ENCODE assay signal across 19 mouse cellular contexts in the genomic region with DNA sequence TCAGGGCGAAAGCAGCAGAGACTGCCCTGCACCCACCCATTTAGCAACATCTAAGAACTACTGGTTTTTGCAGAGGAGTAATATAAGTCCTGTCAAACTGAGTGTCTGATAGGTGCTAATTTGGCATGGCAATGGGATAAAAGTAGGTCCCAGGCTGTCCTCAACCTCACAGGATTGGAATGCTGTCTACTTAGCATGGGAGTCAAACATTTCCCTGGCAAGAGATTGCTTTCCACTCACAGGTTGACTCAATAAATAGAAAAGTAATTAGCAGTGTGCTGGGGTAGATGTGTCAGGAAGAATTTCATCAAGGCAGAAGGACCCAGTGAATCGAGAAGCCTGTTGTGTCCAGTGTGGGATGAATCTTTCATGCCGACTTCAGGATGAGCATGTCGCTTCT. TPM values are rescaled to one million over a fixed set of nuclear protein-coding genes. Genes with fewer than 3 reads are reported as not detected.
DNase-seq lines count a peak whose midpoint lies in the region; ATAC-seq and TF ChIP-seq lines count a peak whose summit lies in the region.
"Had no signal": no experiment of that assay in that cellular context is flagged by ENCODE, and none has a peak within 500 bp of the region (broad histone marks: within the 10 kb centered on the region; RNA-seq: fewer than 3 reads in every experiment).

No protein-coding gene starts in this region.

- DNase-seq in heart, embryonic 10.5 days (ENCODE audit: low spot score), result no peak
- no peak for DNase-seq in heart, adult 11 months
- DNase-seq in lung, postnatal 25 days (ENCODE audit: low spot score), result no peak
- DNase-seq in Patski (ENCODE audit: low read depth, low spot score), result peak; percentile 38
- DNase-seq in left cerebral cortex, postnatal 14 days (ENCODE audit: low spot score in 2 of 2), result no peak
- DNase-seq: cerebellum, adult 9-11 months; gastrocnemius, postnatal 36 days; kidney, postnatal 10 days; right cerebral cortex, postnatal 4 days; thymus, postnatal 25 days had no signal

- H3K36me3 ChIP-seq in heart, embryonic 10.5 days, result no peaks in the 10 kb centered on the region
- no peaks in the 10 kb centered on the region for H3K36me3 ChIP-seq in lung, embryonic 15.5 days
- no peaks in the 10 kb centered on the region for H3K36me3 ChIP-seq in heart, embryonic 15.5 days
- H3K36me3 ChIP-seq: embryonic facial prominence, embryonic 15.5 days; forebrain, embryonic 10.5 days; hindbrain, embryonic 13.5 days; intestine, embryonic 15.5 days; limb, embryonic 12.5 days had no signal

- no peak overlapping the region for H3K9ac ChIP-seq in lung, embryonic 15.5 days
- no peak overlapping the region for H3K9ac ChIP-seq in heart, embryonic 15.5 days
- H3K9ac ChIP-seq: embryonic facial prominence, embryonic 15.5 days; hindbrain, embryonic 13.5 days; intestine, embryonic 15.5 days; limb, embryonic 12.5 days; liver, embryonic 14.5 days had no signal

- peaks cover 64% of the 10 kb centered on the region for H3K4me1 ChIP-seq in heart, embryonic 10.5 days
- peaks cover 9% of the 10 kb centered on the region; the same call in 1 of the 2 replicates for H3K4me1 ChIP-seq in lung, embryonic 15.5 days
- peaks cover 56% of the 10 kb centered on the region for H3K4me1 ChIP-seq in heart, embryonic 15.5 days (replicated peaks)
- H3K4me1 ChIP-seq: embryonic facial prominence, embryonic 15.5 days; intestine, embryonic 15.5 days had no signal

- H3K4me2 ChIP-seq in lung, embryonic 15.5 days, result no peak overlapping the region
- H3K4me2 ChIP-seq in heart, embryonic 15.5 days, result no peak overlapping the region
- H3K4me2 ChIP-seq: embryonic facial prominence, embryonic 15.5 days; hindbrain, embryonic 13.5 days; intestine, embryonic 15.5 days; limb, embryonic 12.5 days had no signal

- intact Hi-C loops in left cerebral cortex, postnatal 14 days (cut with DNase I), result no loop called here

- POLR2A ChIA-PET in Patski (lab: Charles Lee), result interaction anchor here (1.0 kb wide), 1 partner anchor 10 kb away, joined by 3 read pairs; no protein-coding TSS in a partner anchor

- no peak for ATAC-seq in lung, embryonic 15.5 days (ENCODE audit: borderline replicate concordance, extremely low read depth, low FRiP score, low TSS enrichment)
- ATAC-seq in Patski, result peak; percentile 72
- peak; percentile 61 for ATAC-seq in heart, embryonic 15.5 days (replicated peaks; ENCODE audit: insufficient number of reproducible peaks, insufficient read depth, low FRiP score, low read depth)
- ATAC-seq: intestine, embryonic 15.5 days had no signal

- 64% methylated on average over 4 of the region's 4 CpGs for WGBS in heart, embryonic 10.5 days
- 57% methylated on average over 4 of the region's 4 CpGs for WGBS in lung, embryonic 15.5 days
- 46% methylated on average over 4 of the region's 4 CpGs for WGBS in heart, embryonic 15.5 days

- in situ Hi-C loops in Patski (cut with MboI; ENCODE audit: low pct_unique_long_range_greater_than_20kb), result no loop called here

- CTCF ChIA-PET in Patski (lab: Charles Lee), result no interaction called here

- peak overlapping the region; percentile 79 for H3K27ac ChIP-seq in heart, embryonic 10.5 days
- peak overlapping the region; percentile 45; the same call in 1 of the 2 replicates for H3K27ac ChIP-seq in lung, embryonic 15.5 days
- H3K27ac ChIP-seq in heart, embryonic 15.5 days, result peak overlapping the region; percentile 89
- H3K27ac ChIP-seq: embryonic facial prominence, embryonic 15.5 days; forebrain, embryonic 10.5 days; hindbrain, embryonic 13.5 days; intestine, embryonic 15.5 days; left cerebral cortex, adult 2 months; limb, embryonic 12.5 days; liver, embryonic 14.5 days had no signal

- no peaks in the 10 kb centered on the region for H3K27me3 ChIP-seq in heart, embryonic 10.5 days (ENCODE audit: insufficient read depth, poor library complexity, severe bottlenecking)
- H3K27me3 ChIP-seq in lung, embryonic 15.5 days, result no peaks in the 10 kb centered on the region
- no peaks in the 10 kb centered on the region for H3K27me3 ChIP-seq in Patski
- H3K27me3 ChIP-seq in heart, embryonic 15.5 days, result no peaks in the 10 kb centered on the region
- H3K27me3 ChIP-seq: embryonic facial prominence, embryonic 15.5 days; hindbrain, embryonic 13.5 days; intestine, embryonic 15.5 days; limb, embryonic 12.5 days had no signal

- TF ChIP-seq CTCF in Patski (IDR thresholded peaks at IDR 0.05), result no peak

- no peaks in the 10 kb centered on the region for H3K9me3 ChIP-seq in heart, embryonic 10.5 days
- no peaks in the 10 kb centered on the region for H3K9me3 ChIP-seq in lung, embryonic 15.5 days
- no peaks in the 10 kb centered on the region for H3K9me3 ChIP-seq in heart, embryonic 15.5 days (replicated peaks)
- H3K9me3 ChIP-seq: embryonic facial prominence, embryonic 15.5 days; forebrain, embryonic 10.5 days; hindbrain, embryonic 13.5 days; intestine, embryonic 15.5 days; limb, embryonic 12.5 days had no signal

- H3K4me3 ChIP-seq in heart, embryonic 10.5 days, result no peak overlapping the region
- H3K4me3 ChIP-seq in lung, embryonic 15.5 days, result no peak overlapping the region
- H3K4me3 ChIP-seq in heart, embryonic 15.5 days, result no peak overlapping the region
- H3K4me3 ChIP-seq: embryonic facial prominence, embryonic 15.5 days; forebrain, embryonic 10.5 days; hindbrain, embryonic 13.5 days; intestine, embryonic 15.5 days; left cerebral cortex, adult 2 months; limb, embryonic 12.5 days had no signal

RNA-seq across cellular contexts. Expression of a gene that starts 41.1 kb away (rescaled TPM):
- polyA plus RNA-seq in heart, embryonic 10.5 days (2016; fragmentation: Nextera tagmentation; extraction: Ambion mirVana), result 39.3 and 44.5 TPM in 2 replicates
- polyA plus RNA-seq in lung, embryonic 15.5 days (2015; fragmentation: Nextera tagmentation; extraction: Ambion mirVana), result 28.5 and 33.3 TPM in 2 replicates
- 96.5 TPM for polyA plus RNA-seq in Patski (2021)
- polyA plus RNA-seq in heart, embryonic 15.5 days (2015; fragmentation: Nextera tagmentation; extraction: Ambion mirVana), result 34.3 and 43.3 TPM in 2 replicates
- 100 to 1,000 TPM; 339 to 352 TPM for total RNA-seq in left cerebral cortex, postnatal 14 days (2021)
